Mouse (Mus musculus) forebrain, embryonic 14.5 days (tissue): ENCODE results near the gene Armc12. TPM values are rescaled to one million over a fixed set of nuclear protein-coding genes. Genes with fewer than 3 reads are reported as not detected.
"Not testable (repeated sequence)": the region's sequence is repeated elsewhere in the genome, so short reads cannot be mapped to it uniquely, and the experiment has no call there.

ENCODE experiments used
- ATAC-seq: fragments of 200-750 bp; cut with Nextera tagmentation; 2 replicates; pipeline ENCODE4 v1.8.0; 2017; ENCODE audit warnings: mild to moderate bottlenecking, moderate library complexity
- DNase-seq: peaks from one replicate; pipeline ENCODE4 v3.0.0-alpha.2; 2015; ENCODE audit warnings: low spot score
- H3K27ac ChIP-seq: fragments of 300-500 bp; sonication (generic); 2 replicates; pipeline ENCODE4 v1.5.1; 2014; ENCODE audit warnings: low read depth, mild to moderate bottlenecking, control low read depth, low read length, moderate library complexity
- H3K27me3 ChIP-seq: fragments of 300-500 bp; sonication (generic); replicated peaks from 2 replicates; pipeline ENCODE4 v1.6.1; 2014; ENCODE audit warnings: low read length, control low read depth, mixed read lengths; ENCODE audit not compliant: control insufficient read depth, insufficient read depth
- H3K36me3 ChIP-seq: fragments of 300-500 bp; sonication (generic); 2 replicates; pipeline ENCODE4 v1.6.1; 2014; ENCODE audit warnings: low read length, control low read depth; ENCODE audit not compliant: control insufficient read depth, insufficient read depth
- H3K4me1 ChIP-seq: fragments of 300-500 bp; sonication (generic); 2 replicates; pipeline ENCODE4 v1.6.1; 2014; ENCODE audit warnings: antibody characterized with exemption, low read length, control low read depth; ENCODE audit not compliant: control insufficient read depth, insufficient read depth
- H3K4me2 ChIP-seq: fragments of 300-500 bp; sonication (generic); 2 replicates; pipeline ENCODE4 v1.6.1; 2014; ENCODE audit warnings: mild to moderate bottlenecking, control low read depth, low read length
- H3K4me3 ChIP-seq: fragments of 300-500 bp; sonication (generic); 2 replicates; pipeline ENCODE4 v1.5.1; 2014; ENCODE audit warnings: low read depth, low read length, control low read depth
- H3K9ac ChIP-seq: fragments of 300-500 bp; sonication (generic); 2 replicates; pipeline ENCODE4 v1.6.1; 2014; ENCODE audit warnings: mild to moderate bottlenecking, low read length, control low read depth, moderate library complexity
- H3K9me3 ChIP-seq: fragments of 300-500 bp; sonication (generic); replicated peaks from 2 replicates; pipeline ENCODE4 v1.6.1; 2016; ENCODE audit warnings: low read length, control low read depth, mixed read lengths; ENCODE audit not compliant: control insufficient read depth
- WGBS: fragments of 180-500 bp; shearing (Covaris S2); extraction: QIAGEN DNeasy Blood & Tissue Kit; methylation state at CpG from one replicate; pipeline ENCODE4 v1.1.7; 2014; 5-methylcytosine and 5-hydroxymethylcytosine counted together
- polyA plus RNA-seq: library from polyadenylated mRNA; unstranded; fragments of >200 nt; fragmentation: Nextera tagmentation; extraction: Ambion mirVana; gene quantifications from 2 replicates; pipeline ENCODE4 v1.2.1, GENCODE M21; 2014

The Armc12 gene
- polyA plus RNA-seq, 1 experiment from 2014 or later: not detected

GRCm38 (mm10) chr17:28537881-28538280 lies 7.3 kb downstream of the Armc12 start:
- WGBS: 50% methylated on average over 12 of the region's 12 CpGs
- H3K9me3 ChIP-seq: 0 out of 2 replicates have a peak, but pooled peaks cover 7% of the 10 kb centered on the region
- no peak overlapping the region for H3K4me2 ChIP-seq
- ATAC-seq (no peak), DNase-seq (no peak)
- no peak overlapping the region for H3K27ac ChIP-seq
- H3K27me3 ChIP-seq: no peaks in the 10 kb centered on the region
- H3K36me3 ChIP-seq: no peaks in the 10 kb centered on the region
- no peaks in the 10 kb centered on the region for H3K4me1 ChIP-seq
- no peak overlapping the region for H3K9ac ChIP-seq
- H3K4me3 ChIP-seq: no peak overlapping the region

GRCm38 (mm10) chr17:28546925-28547324 lies 16.3 kb downstream of the Armc12 start:
- ATAC-seq (no peak), DNase-seq (no peak)
- H3K4me1 ChIP-seq: no peaks in the 10 kb centered on the region
- H3K36me3 ChIP-seq: no peaks in the 10 kb centered on the region
- no peaks in the 10 kb centered on the region for H3K9me3 ChIP-seq
- no peak overlapping the region for H3K4me3 ChIP-seq
- H3K4me2 ChIP-seq: no peak overlapping the region
- H3K9ac ChIP-seq: no peak overlapping the region
- 95% methylated on average over 1 of the region's 1 CpGs for WGBS
- no peaks in the 10 kb centered on the region for H3K27me3 ChIP-seq
- H3K27ac ChIP-seq: no peak overlapping the region

GRCm38 (mm10) chr17:28548550-28548949 lies 17.9 kb downstream of the Armc12 start:
- Histone ChIP-seq H3K4me3 (no peak overlapping the region), H3K9me3 (no peaks in the 10 kb centered on the region), H3K27ac (no peak overlapping the region), H3K4me2 (no peak overlapping the region), H3K36me3 (no peaks in the 10 kb centered on the region), H3K27me3 (no peaks in the 10 kb centered on the region), H3K9ac (no peak overlapping the region), H3K4me1 (no peaks in the 10 kb centered on the region)
- WGBS: 75% methylated on average over 11 of the region's 11 CpGs
- DNase-seq: no peak
- no peak for ATAC-seq

GRCm38 (mm10) chr17:28549111-28549510 lies 18.5 kb downstream of the Armc12 start, which contains the start of gene Clpsl2:
Clpsl2 (plus strand) TSS chr17:28549411.
- WGBS: 76% methylated on average over 14 of the region's 14 CpGs
- no peak for DNase-seq

GRCm38 (mm10) chr17:28553040-28553793 lies 22.6 kb downstream of the Armc12 start:
- Histone ChIP-seq H3K4me1 (no peaks in the 10 kb centered on the region; the same call in 1 of the 2 replicates), H3K27me3 (no peaks in the 10 kb centered on the region), H3K9ac (no peak overlapping the region), H3K4me3 (no peak overlapping the region), H3K9me3 (no peaks in the 10 kb centered on the region), H3K4me2 (no peak overlapping the region), H3K27ac (no peak overlapping the region), H3K36me3 (no peaks in the 10 kb centered on the region)
- WGBS: 4% methylated on average over 14 of the region's 14 CpGs
- peak; percentile 50; the same call in 1 of the 2 replicates for ATAC-seq
- DNase-seq: peak; percentile 71

More at GRCm38 (mm10) chr17:28549111-28549510, 18.5 kb downstream of the Armc12 start, which contains the start of gene Clpsl2:
- ATAC-seq: no peak
- Histone ChIP-seq H3K9ac (no peak within 1 kb of the TSS), H3K27me3 (no peaks in the 10 kb centered on the region), H3K9me3 (no peaks in the 10 kb centered on the region), H3K36me3 (no peaks in the 10 kb centered on the region), H3K27ac (no peak within 1 kb of the TSS), H3K4me1 (no peaks in the 10 kb centered on the region), H3K4me2 (no peak within 1 kb of the TSS), H3K4me3 (no peak within 1 kb of the TSS)

- H3K36me3 ChIP-seq, H3K4me3 ChIP-seq, H3K27ac ChIP-seq, H3K4me1 ChIP-seq, H3K9me3 ChIP-seq, H3K9ac ChIP-seq, H3K27me3 ChIP-seq, H3K4me2 ChIP-seq, DNase-seq, ATAC-seq: not testable (repeated sequence)
- WGBS: 95% methylated on average over 4 of the region's 4 CpGs
Measured at GRCm38 (mm10) chr17:28554021-28554420, 23.4 kb downstream of the Armc12 start.

- H3K4me2 ChIP-seq: no peak overlapping the region
- H3K9me3 ChIP-seq: no peaks in the 10 kb centered on the region
- no peaks in the 10 kb centered on the region for H3K27me3 ChIP-seq
- ATAC-seq (peak; percentile 72), DNase-seq (peak; percentile 69)
- WGBS: 55% methylated on average over 6 of the region's 6 CpGs
- no peak overlapping the region for H3K27ac ChIP-seq
- H3K4me3 ChIP-seq: no peak overlapping the region
- no peaks in the 10 kb centered on the region; the same call in 1 of the 2 replicates for H3K4me1 ChIP-seq
- no peak overlapping the region for H3K9ac ChIP-seq
- no peaks in the 10 kb centered on the region for H3K36me3 ChIP-seq
Measured at GRCm38 (mm10) chr17:28556635-28557396, 26.2 kb downstream of the Armc12 start.

GRCm38 (mm10) chr17:28557772-28558171 lies 27.2 kb downstream of the Armc12 start:
- H3K4me3 ChIP-seq: no peak overlapping the region
- no peaks in the 10 kb centered on the region for H3K36me3 ChIP-seq
- no peaks in the 10 kb centered on the region for H3K27me3 ChIP-seq
- no peak for DNase-seq
- no peak overlapping the region for H3K9ac ChIP-seq
- H3K9me3 ChIP-seq: no peaks in the 10 kb centered on the region
- no peak for ATAC-seq
- no peaks in the 10 kb centered on the region; the same call in 1 of the 2 replicates for H3K4me1 ChIP-seq
- H3K27ac ChIP-seq: no peak overlapping the region
- WGBS: 77% methylated on average over 6 of the region's 6 CpGs
- no peak overlapping the region for H3K4me2 ChIP-seq

- ATAC-seq: no peak
Measured at GRCm38 (mm10) chr17:28560598-28560997, 30.0 kb downstream of the Armc12 start, which contains the start of gene Clps. Clps (minus strand) TSS chr17:28560766.

More at GRCm38 (mm10) chr17:28560598-28560997, 30.0 kb downstream of the Armc12 start, which contains the start of gene Clps:
- Histone ChIP-seq H3K4me3 (no peak within 1 kb of the TSS), H3K4me2 (no peak within 1 kb of the TSS), H3K36me3 (no peaks in the 10 kb centered on the region), H3K9me3 (no peaks in the 10 kb centered on the region), H3K27me3 (no peaks in the 10 kb centered on the region), H3K9ac (no peak within 1 kb of the TSS), H3K27ac (no peak within 1 kb of the TSS), H3K4me1 (no peaks in the 10 kb centered on the region; the same call in 1 of the 2 replicates)
- DNase-seq: no peak
- 96% methylated on average over 4 of the region's 4 CpGs for WGBS
